Mouse (Mus musculus): ENCODE data around the gene Ptpra. TPM values are rescaled to one million over a fixed set of nuclear protein-coding genes. Genes with fewer than 3 reads are reported as not detected.

Gene Ptpra
- polyA plus RNA-seq, 1 experiment from 2014 or later: 102 TPM

DNA sequence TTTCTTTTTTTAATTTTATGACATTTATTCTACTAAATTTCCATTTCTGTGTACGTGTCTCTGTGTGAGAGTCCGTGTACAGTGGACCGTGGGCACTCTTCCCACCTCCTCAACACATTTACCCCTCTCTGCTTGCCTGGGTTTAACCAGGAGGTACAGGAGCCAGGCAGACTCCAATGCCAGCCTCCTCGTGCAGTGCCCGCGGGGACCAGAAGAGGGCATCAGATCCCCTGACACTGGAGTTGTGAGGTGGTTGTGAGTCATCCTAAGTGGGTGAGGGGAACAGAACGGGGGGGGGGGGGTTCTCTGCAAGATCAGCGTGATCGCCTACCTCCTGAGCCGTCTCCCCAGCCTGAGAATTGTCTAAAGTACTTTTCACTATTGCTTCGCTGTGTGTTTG lies 128.1 kb downstream of the Ptpra start:
- peak; percentile 78 for DNase-seq (ENCODE audit: low spot score)
- H3K27ac ChIP-seq (ENCODE audit: low read depth, low read length): no peak overlapping the region
- no peak overlapping the region for H3K9ac ChIP-seq (ENCODE audit: low read depth, low read length)
- H3K36me3 ChIP-seq (ENCODE audit: control insufficient read depth, insufficient read depth, low read length): no peaks in the 10 kb centered on the region
- peaks cover 82% of the 10 kb centered on the region for H3K27me3 ChIP-seq (ENCODE audit: control insufficient read depth, insufficient read depth, low read length)
- no peak for ATAC-seq (ENCODE audit: low FRiP score)
- 12% methylated on average over 11 of the region's 11 CpGs for WGBS
- no peak overlapping the region for H3K4me3 ChIP-seq (ENCODE audit: low read depth, low read length)
- no peaks in the 10 kb centered on the region for H3K9me3 ChIP-seq (ENCODE audit: control insufficient read depth, low read length)
- H3K4me2 ChIP-seq (replicated peaks; ENCODE audit: low read depth, low read length): no peak overlapping the region
- H3K4me1 ChIP-seq (replicated peaks; ENCODE audit: control insufficient read depth, insufficient read depth, low read length): peaks cover 19% of the 10 kb centered on the region

DNA sequence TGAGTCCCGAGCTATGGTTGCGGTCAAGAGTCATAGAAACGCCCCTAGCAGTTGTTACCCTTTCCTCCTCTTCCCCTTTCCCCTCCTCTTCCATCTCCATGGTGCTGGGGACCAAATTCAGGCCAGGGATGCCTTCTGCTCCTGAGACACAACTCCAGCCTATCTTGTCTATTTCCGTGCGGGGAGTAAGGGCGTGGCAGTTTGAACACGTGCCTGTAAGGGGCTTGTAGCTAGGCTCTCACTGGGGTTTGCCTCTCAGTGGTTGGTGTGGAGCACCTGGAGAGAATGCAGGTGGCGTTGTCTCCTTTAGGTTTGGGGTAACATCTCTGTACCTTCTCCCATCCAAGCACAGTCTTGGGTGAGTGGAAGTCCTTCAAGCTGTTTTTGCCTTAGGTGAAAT lies 129.7 kb downstream of the Ptpra start:
- peaks cover 82% of the 10 kb centered on the region for H3K27me3 ChIP-seq (ENCODE audit: control insufficient read depth, insufficient read depth, low read length)
- DNase-seq (ENCODE audit: low spot score) (peak; percentile 19), ATAC-seq (ENCODE audit: low FRiP score) (no peak)
- peaks cover 19% of the 10 kb centered on the region for H3K4me1 ChIP-seq (replicated peaks; ENCODE audit: control insufficient read depth, insufficient read depth, low read length)
- no peaks in the 10 kb centered on the region for H3K36me3 ChIP-seq (ENCODE audit: control insufficient read depth, insufficient read depth, low read length)
- WGBS: 11% methylated on average over 8 of the region's 8 CpGs
- H3K4me2 ChIP-seq (replicated peaks; ENCODE audit: low read depth, low read length): no peak overlapping the region
- no peaks in the 10 kb centered on the region for H3K9me3 ChIP-seq (ENCODE audit: control insufficient read depth, low read length)
- H3K9ac ChIP-seq (ENCODE audit: low read depth, low read length): no peak overlapping the region
- H3K27ac ChIP-seq (ENCODE audit: low read depth, low read length): no peak overlapping the region
- no peak overlapping the region for H3K4me3 ChIP-seq (ENCODE audit: low read depth, low read length)

GRCm38 (mm10) chr2:130581201-130581600 lies 131.1 kb downstream of the Ptpra start:
- peak overlapping the region; percentile 37 for H3K4me2 ChIP-seq (replicated peaks; ENCODE audit: low read depth, low read length)
- H3K9ac ChIP-seq (ENCODE audit: low read depth, low read length): no peak overlapping the region
- H3K9me3 ChIP-seq (ENCODE audit: control insufficient read depth, low read length): no peaks in the 10 kb centered on the region
- DNase-seq (ENCODE audit: low spot score): peak; percentile 20
- H3K36me3 ChIP-seq (ENCODE audit: control insufficient read depth, insufficient read depth, low read length): no peaks in the 10 kb centered on the region
- WGBS: 3% methylated on average over 16 of the region's 16 CpGs
- H3K27me3 ChIP-seq (ENCODE audit: control insufficient read depth, insufficient read depth, low read length): peaks cover 68% of the 10 kb centered on the region
- H3K4me1 ChIP-seq (replicated peaks; ENCODE audit: control insufficient read depth, insufficient read depth, low read length): peaks cover 17% of the 10 kb centered on the region
- peak overlapping the region; percentile 20; the same call in 1 of the 2 replicates for H3K4me3 ChIP-seq (ENCODE audit: low read depth, low read length)
- H3K27ac ChIP-seq (ENCODE audit: low read depth, low read length): no peak overlapping the region
- ATAC-seq (ENCODE audit: low FRiP score): no peak

DNA sequence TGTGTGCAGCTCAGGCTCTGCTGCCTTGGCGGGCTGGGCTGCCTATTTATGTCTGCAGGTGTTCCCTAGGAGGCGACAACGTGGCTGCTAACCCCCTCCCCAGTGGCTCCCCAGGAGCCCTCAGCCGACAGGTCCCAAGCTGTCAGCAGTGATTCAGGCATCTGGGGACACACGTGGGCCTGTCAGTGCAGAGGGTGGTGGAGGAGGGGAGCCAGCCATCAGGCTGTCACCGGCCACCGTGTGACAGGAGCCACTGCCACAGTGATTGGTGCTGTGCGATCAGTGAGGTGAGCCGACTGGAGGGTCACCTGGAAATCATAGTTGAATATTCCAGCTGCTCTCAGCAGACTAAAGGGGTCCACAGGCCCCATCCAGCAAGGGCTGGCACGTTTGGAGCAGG lies 132.5 kb downstream of the Ptpra start, which contains the start of gene Avp:
TSS of gene Avp (minus strand) at position 3 of the 400 bp plus-strand sequence.
- WGBS: 42% methylated on average over 10 of the region's 10 CpGs
- ATAC-seq (ENCODE audit: low FRiP score) (no peak), DNase-seq (ENCODE audit: low spot score) (no peak)
- H3K9me3 ChIP-seq (ENCODE audit: control insufficient read depth, low read length): no peaks in the 10 kb centered on the region
- peaks cover 6% of the 10 kb centered on the region; the same call in 1 of the 2 replicates for H3K4me1 ChIP-seq (replicated peaks; ENCODE audit: control insufficient read depth, insufficient read depth, low read length)
- no peak within 1 kb of the TSS for H3K27ac ChIP-seq (ENCODE audit: low read depth, low read length)
- H3K27me3 ChIP-seq (ENCODE audit: control insufficient read depth, insufficient read depth, low read length): peaks cover 55% of the 10 kb centered on the region
- no peak within 1 kb of the TSS for H3K9ac ChIP-seq (ENCODE audit: low read depth, low read length)
- H3K36me3 ChIP-seq (ENCODE audit: control insufficient read depth, insufficient read depth, low read length): no peaks in the 10 kb centered on the region
- H3K4me2 ChIP-seq (replicated peaks; ENCODE audit: low read depth, low read length): no peak within 1 kb of the TSS
- H3K4me3 ChIP-seq (ENCODE audit: low read depth, low read length): no peak within 1 kb of the TSS

GRCm38 (mm10) chr2:130583902-130584560 lies 134.0 kb downstream of the Ptpra start:
- Histone ChIP-seq H3K27me3 (ENCODE audit: control insufficient read depth, insufficient read depth, low read length) (peaks cover 40% of the 10 kb centered on the region), H3K4me3 (ENCODE audit: low read depth, low read length) (no peak overlapping the region), H3K9me3 (ENCODE audit: control insufficient read depth, low read length) (no peaks in the 10 kb centered on the region), H3K36me3 (ENCODE audit: control insufficient read depth, insufficient read depth, low read length) (no peaks in the 10 kb centered on the region), H3K4me1 (replicated peaks; ENCODE audit: control insufficient read depth, insufficient read depth, low read length) (peaks cover 5% of the 10 kb centered on the region; the same call in 1 of the 2 replicates), H3K27ac (ENCODE audit: low read depth, low read length) (no peak overlapping the region), H3K4me2 (replicated peaks; ENCODE audit: low read depth, low read length) (no peak overlapping the region), H3K9ac (ENCODE audit: low read depth, low read length) (no peak overlapping the region)
- DNase-seq (ENCODE audit: low spot score): no peak
- ATAC-seq (ENCODE audit: low FRiP score): no peak
- 84% methylated on average over 10 of the region's 10 CpGs for WGBS

DNA sequence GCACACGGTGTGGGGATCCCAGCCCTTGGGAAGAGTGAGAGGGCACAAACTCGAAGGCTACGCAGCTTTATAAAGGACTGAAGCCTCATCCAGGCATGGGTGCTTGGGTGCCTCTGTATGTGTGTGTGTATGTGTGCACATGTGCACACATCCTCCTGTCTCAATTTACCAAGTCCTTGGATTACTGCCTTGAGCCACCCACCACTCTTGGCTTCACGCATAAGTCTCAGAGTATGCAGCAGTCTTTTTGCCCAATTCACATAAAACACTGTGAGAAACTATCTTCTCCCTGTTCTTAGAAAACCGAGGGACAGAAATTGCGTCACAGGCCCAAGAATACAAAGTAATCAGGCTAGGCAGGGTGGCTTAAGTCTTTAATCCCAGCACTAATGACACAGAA lies 135.9 kb downstream of the Ptpra start:
- WGBS: 90% methylated on average over 6 of the region's 6 CpGs
- Histone ChIP-seq H3K4me1 (replicated peaks; ENCODE audit: control insufficient read depth, insufficient read depth, low read length) (no peaks in the 10 kb centered on the region), H3K4me3 (ENCODE audit: low read depth, low read length) (no peak overlapping the region), H3K9ac (ENCODE audit: low read depth, low read length) (no peak overlapping the region), H3K36me3 (ENCODE audit: control insufficient read depth, insufficient read depth, low read length) (no peaks in the 10 kb centered on the region; the same call in 1 of the 2 replicates), H3K4me2 (replicated peaks; ENCODE audit: low read depth, low read length) (no peak overlapping the region), H3K27ac (ENCODE audit: low read depth, low read length) (no peak overlapping the region), H3K9me3 (ENCODE audit: control insufficient read depth, low read length) (no peaks in the 10 kb centered on the region), H3K27me3 (ENCODE audit: control insufficient read depth, insufficient read depth, low read length) (peaks cover 20% of the 10 kb centered on the region)
- DNase-seq (ENCODE audit: low spot score) (no peak), ATAC-seq (ENCODE audit: low FRiP score) (no peak)

- Histone ChIP-seq H3K4me2 (replicated peaks; ENCODE audit: low read depth, low read length) (no peak overlapping the region), H3K4me1 (replicated peaks; ENCODE audit: control insufficient read depth, insufficient read depth, low read length) (no peaks in the 10 kb centered on the region), H3K36me3 (ENCODE audit: control insufficient read depth, insufficient read depth, low read length) (peaks cover 4% of the 10 kb centered on the region; the same call in 1 of the 2 replicates), H3K9me3 (ENCODE audit: control insufficient read depth, low read length) (no peaks in the 10 kb centered on the region), H3K27ac (ENCODE audit: low read depth, low read length) (no peak overlapping the region), H3K27me3 (ENCODE audit: control insufficient read depth, insufficient read depth, low read length) (no peaks in the 10 kb centered on the region), H3K4me3 (ENCODE audit: low read depth, low read length) (no peak overlapping the region), H3K9ac (ENCODE audit: low read depth, low read length) (no peak overlapping the region)
- WGBS: 86% methylated on average over 2 of the region's 2 CpGs
- ATAC-seq (ENCODE audit: low FRiP score): no peak
- no peak for DNase-seq (ENCODE audit: low spot score)
Measured at GRCm38 (mm10) chr2:130588373-130588772, 138.3 kb downstream of the Ptpra start.

- Histone ChIP-seq H3K36me3 (ENCODE audit: control insufficient read depth, insufficient read depth, low read length) (peaks cover 4% of the 10 kb centered on the region; the same call in 1 of the 2 replicates), H3K4me3 (ENCODE audit: low read depth, low read length) (no peak overlapping the region), H3K27ac (ENCODE audit: low read depth, low read length) (no peak overlapping the region), H3K9me3 (ENCODE audit: control insufficient read depth, low read length) (no peaks in the 10 kb centered on the region), H3K9ac (ENCODE audit: low read depth, low read length) (no peak overlapping the region), H3K4me1 (replicated peaks; ENCODE audit: control insufficient read depth, insufficient read depth, low read length) (no peaks in the 10 kb centered on the region), H3K4me2 (replicated peaks; ENCODE audit: low read depth, low read length) (no peak overlapping the region), H3K27me3 (ENCODE audit: control insufficient read depth, insufficient read depth, low read length) (no peaks in the 10 kb centered on the region)
- DNase-seq (ENCODE audit: low spot score) (no peak), ATAC-seq (ENCODE audit: low FRiP score) (no peak)
- WGBS: 71% methylated on average over 4 of the region's 4 CpGs
Measured at GRCm38 (mm10) chr2:130589157-130589556, 139.1 kb downstream of the Ptpra start.

DNA sequence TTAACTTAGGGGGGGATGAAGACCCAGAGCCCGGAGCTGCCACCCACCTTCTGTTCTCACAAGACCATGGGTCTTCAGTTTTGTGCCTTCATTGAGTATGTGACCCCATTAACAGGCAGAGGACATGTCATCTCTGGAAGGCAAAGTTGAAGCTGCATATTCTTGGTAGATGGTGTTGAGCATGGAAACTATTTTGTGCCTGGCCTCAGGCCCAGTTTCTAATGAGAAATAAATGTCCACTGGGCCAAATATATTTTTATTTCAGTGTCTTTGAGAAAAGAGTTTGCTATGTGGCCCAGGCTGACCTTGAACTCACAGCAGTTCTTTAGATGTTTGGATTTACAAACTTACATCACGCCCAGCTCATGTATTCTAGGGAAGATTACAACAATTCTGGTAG lies 139.7 kb downstream of the Ptpra start:
- ATAC-seq (ENCODE audit: low FRiP score): no peak
- no peak overlapping the region for H3K4me2 ChIP-seq (replicated peaks; ENCODE audit: low read depth, low read length)
- no peak overlapping the region for H3K4me3 ChIP-seq (ENCODE audit: low read depth, low read length)
- H3K36me3 ChIP-seq (ENCODE audit: control insufficient read depth, insufficient read depth, low read length): peaks cover 4% of the 10 kb centered on the region; the same call in 1 of the 2 replicates
- no peak for DNase-seq (ENCODE audit: low spot score)
- H3K9ac ChIP-seq (ENCODE audit: low read depth, low read length): no peak overlapping the region
- 90% methylated on average over 2 of the region's 2 CpGs for WGBS
- H3K27me3 ChIP-seq (ENCODE audit: control insufficient read depth, insufficient read depth, low read length): no peaks in the 10 kb centered on the region
- H3K27ac ChIP-seq (ENCODE audit: low read depth, low read length): no peak overlapping the region
- H3K4me1 ChIP-seq (replicated peaks; ENCODE audit: control insufficient read depth, insufficient read depth, low read length): no peaks in the 10 kb centered on the region
- no peaks in the 10 kb centered on the region for H3K9me3 ChIP-seq (ENCODE audit: control insufficient read depth, low read length)

Measured in hindbrain, embryonic 11.5 days (tissue).